Mouse (Mus musculus) thymus, postnatal 14 days (tissue): ENCODE measurements around the gene Soga1.

Source experiments
- DNase-seq: peaks from one replicate; pipeline ENCODE4 v3.0.0; 2021

Gene Soga1

GRCm38 (mm10) chr2:156980059-156980458, 99.0 kb downstream of the Soga1 start:
- no peak for DNase-seq

GRCm38 (mm10) chr2:156976711-156977110, 102.3 kb downstream of the Soga1 start:
- no peak for DNase-seq

GRCm38 (mm10) chr2:156974967-156975366, 104.1 kb downstream of the Soga1 start:
- DNase-seq, result peak; percentile 41

- DNase-seq, result no peak
These were observed 105.5 kb downstream of the Soga1 start for GRCm38 (mm10) chr2:156973316-156974100.

- peak; percentile 66 for DNase-seq
These were observed 108.8 kb downstream of the Soga1 start for GRCm38 (mm10) chr2:156970253-156970652.

- no peak for DNase-seq
These were observed 110.6 kb downstream of the Soga1 start for GRCm38 (mm10) chr2:156968501-156968900.

GRCm38 (mm10) chr2:156967388-156967787, 111.7 kb downstream of the Soga1 start:
- no peak for DNase-seq
